Mouse (Mus musculus): ENCODE measurements around the gene Rnf40. TPM values are rescaled to one million over a fixed set of nuclear protein-coding genes. Genes with fewer than 3 reads are reported as not detected.

Gene Rnf40
- 4.4 and 5.0 TPM in 2 replicates for polyA plus RNA-seq (2012)

- H3K27me3 ChIP-seq (ENCODE audit: control insufficient read depth), result no peaks in the 10 kb centered on the region
- no peaks in the 10 kb centered on the region for H3K9me3 ChIP-seq (ENCODE audit: control insufficient read depth, low read length)
- H3K36me3 ChIP-seq (ENCODE audit: control insufficient read depth), result peaks cover 66% of the 10 kb centered on the region
- peaks cover 59% of the 10 kb centered on the region for H3K4me1 ChIP-seq (ENCODE audit: control insufficient read depth)
- peak within 1 kb of the TSS; percentile 68 for H3K4me3 ChIP-seq (replicated peaks)
- TF ChIP-seq TAL1 (IDR thresholded peaks at IDR 0.05; ENCODE audit: low read length) (no peak), GATA1 (IDR thresholded peaks at IDR 0.05; ENCODE audit: low read length) (no peak)
Measured at GRCm38 (mm10) chr7:127588011-127588871, at the start of gene Rnf40, which contains the start of gene Ccdc189. Gene Rnf40, plus strand, starts transcription at chr7:127588767. Gene Ccdc189, minus strand, starts transcription at chr7:127588595.

GRCm38 (mm10) chr7:127541671-127542070, 46.9 kb upstream of the Rnf40 start:
- no peaks in the 10 kb centered on the region for H3K9me3 ChIP-seq (ENCODE audit: control insufficient read depth, low read length)
- peaks cover 100% of the 10 kb centered on the region for H3K36me3 ChIP-seq (ENCODE audit: control insufficient read depth)
- H3K27me3 ChIP-seq (ENCODE audit: control insufficient read depth), result no peaks in the 10 kb centered on the region
- TF ChIP-seq GATA1 (IDR thresholded peaks at IDR 0.05; ENCODE audit: low read length) (no peak), TAL1 (IDR thresholded peaks at IDR 0.05; ENCODE audit: low read length) (no peak)
- no peaks in the 10 kb centered on the region for H3K4me1 ChIP-seq (ENCODE audit: control insufficient read depth)
- H3K4me3 ChIP-seq (replicated peaks), result no peak overlapping the region

- peaks cover 98% of the 10 kb centered on the region for H3K36me3 ChIP-seq (ENCODE audit: control insufficient read depth)
- H3K4me3 ChIP-seq (replicated peaks), result no peak overlapping the region
- H3K27me3 ChIP-seq (ENCODE audit: control insufficient read depth), result no peaks in the 10 kb centered on the region
- H3K9me3 ChIP-seq (ENCODE audit: control insufficient read depth, low read length), result no peaks in the 10 kb centered on the region
- no peaks in the 10 kb centered on the region for H3K4me1 ChIP-seq (ENCODE audit: control insufficient read depth)
- TF ChIP-seq GATA1 (IDR thresholded peaks at IDR 0.05; ENCODE audit: low read length) (no peak), TAL1 (IDR thresholded peaks at IDR 0.05; ENCODE audit: low read length) (no peak)
Measured at GRCm38 (mm10) chr7:127549116-127549835, 39.3 kb upstream of the Rnf40 start.

- TF ChIP-seq TAL1 (IDR thresholded peaks at IDR 0.05; ENCODE audit: low read length), result no peak
- TF ChIP-seq GATA1 (IDR thresholded peaks at IDR 0.05; ENCODE audit: low read length), result no peak
- no peaks in the 10 kb centered on the region for H3K27me3 ChIP-seq (ENCODE audit: control insufficient read depth)
- H3K4me3 ChIP-seq (replicated peaks), result no peak overlapping the region
- H3K36me3 ChIP-seq (ENCODE audit: control insufficient read depth), result peaks cover 97% of the 10 kb centered on the region
- H3K4me1 ChIP-seq (ENCODE audit: control insufficient read depth), result no peaks in the 10 kb centered on the region
- H3K9me3 ChIP-seq (ENCODE audit: control insufficient read depth, low read length), result no peaks in the 10 kb centered on the region
Measured at GRCm38 (mm10) chr7:127551558-127551957, 37.0 kb upstream of the Rnf40 start.

GRCm38 (mm10) chr7:127560580-127560979, 28.0 kb upstream of the Rnf40 start:
- Histone ChIP-seq H3K36me3 (ENCODE audit: control insufficient read depth) (peaks cover 95% of the 10 kb centered on the region), H3K9me3 (ENCODE audit: control insufficient read depth, low read length) (no peaks in the 10 kb centered on the region), H3K4me3 (replicated peaks) (no peak overlapping the region), H3K4me1 (ENCODE audit: control insufficient read depth) (0 out of 2 replicates have a peak, but pooled peaks cover 1% of the 10 kb centered on the region), H3K27me3 (ENCODE audit: control insufficient read depth) (no peaks in the 10 kb centered on the region)
- TF ChIP-seq TAL1 (IDR thresholded peaks at IDR 0.05; ENCODE audit: low read length), result no peak
- no peak for TF ChIP-seq GATA1 (IDR thresholded peaks at IDR 0.05; ENCODE audit: low read length)

- H3K4me1 ChIP-seq (ENCODE audit: control insufficient read depth), result 0 out of 2 replicates have a peak, but pooled peaks cover 1% of the 10 kb centered on the region
- no peaks in the 10 kb centered on the region for H3K9me3 ChIP-seq (ENCODE audit: control insufficient read depth, low read length)
- TF ChIP-seq GATA1 (IDR thresholded peaks at IDR 0.05; ENCODE audit: low read length), result no peak
- no peak for TF ChIP-seq TAL1 (IDR thresholded peaks at IDR 0.05; ENCODE audit: low read length)
- H3K36me3 ChIP-seq (ENCODE audit: control insufficient read depth), result peaks cover 94% of the 10 kb centered on the region
- H3K27me3 ChIP-seq (ENCODE audit: control insufficient read depth), result no peaks in the 10 kb centered on the region
- H3K4me3 ChIP-seq (replicated peaks), result no peak within 1 kb of the TSS
Measured at GRCm38 (mm10) chr7:127561340-127561858, 27.2 kb upstream of the Rnf40 start, which contains the start of gene Tmem265. Gene Tmem265, plus strand, starts transcription at chr7:127561390.

GRCm38 (mm10) chr7:127564381-127565150, 24.0 kb upstream of the Rnf40 start:
- Histone ChIP-seq H3K4me3 (replicated peaks) (no peak overlapping the region), H3K9me3 (ENCODE audit: control insufficient read depth, low read length) (no peaks in the 10 kb centered on the region), H3K27me3 (ENCODE audit: control insufficient read depth) (no peaks in the 10 kb centered on the region), H3K36me3 (ENCODE audit: control insufficient read depth) (peaks cover 82% of the 10 kb centered on the region), H3K4me1 (ENCODE audit: control insufficient read depth) (peaks cover 3% of the 10 kb centered on the region; the same call in 1 of the 2 replicates)
- no peak for TF ChIP-seq TAL1 (IDR thresholded peaks at IDR 0.05; ENCODE audit: low read length)
- TF ChIP-seq GATA1 (IDR thresholded peaks at IDR 0.05; ENCODE audit: low read length), result no peak

- Histone ChIP-seq H3K4me1 (ENCODE audit: control insufficient read depth) (peaks cover 29% of the 10 kb centered on the region), H3K9me3 (ENCODE audit: control insufficient read depth, low read length) (no peaks in the 10 kb centered on the region), H3K4me3 (replicated peaks) (peak within 1 kb of the TSS; percentile 84), H3K36me3 (ENCODE audit: control insufficient read depth) (peaks cover 32% of the 10 kb centered on the region), H3K27me3 (ENCODE audit: control insufficient read depth) (no peaks in the 10 kb centered on the region)
- TF ChIP-seq TAL1 (IDR thresholded peaks at IDR 0.05; ENCODE audit: low read length), result no peak
- TF ChIP-seq GATA1 (IDR thresholded peaks at IDR 0.05; ENCODE audit: low read length), result no peak
Measured at GRCm38 (mm10) chr7:127572895-127573471, 15.6 kb upstream of the Rnf40 start, which contains the start of gene Phkg2. Gene Phkg2, plus strand, starts transcription at chr7:127573340.

Data from erythroblast, embryonic 14.5 days (primary cell).